Mouse (Mus musculus) stomach, postnatal 0 days (tissue): Measurements from ENCODE around the gene Auts2. TPM values are rescaled to one million over a fixed set of nuclear protein-coding genes. Genes with fewer than 3 reads are reported as not detected.

Experiments used
- ATAC-seq: fragments of 200-750 bp; cut with Nextera tagmentation; 2 replicates; pipeline ENCODE4 v1.8.0; 2017; ENCODE audit not compliant: low FRiP score, low TSS enrichment
- DNase-seq: peaks from one replicate; pipeline ENCODE4 v3.0.0-alpha.2; 2016; ENCODE audit warnings: low spot score
- H3K27ac ChIP-seq: fragments of 300-500 bp; sonication (generic); replicated peaks from 2 replicates; pipeline ENCODE4 v1.5.1; 2014; ENCODE audit warnings: mild to moderate bottlenecking, control low read depth
- H3K27me3 ChIP-seq: fragments of 300-500 bp; sonication (generic); 2 replicates; pipeline ENCODE4 v1.6.1; 2014; ENCODE audit warnings: low read length; ENCODE audit not compliant: control insufficient read depth, insufficient read depth
- H3K36me3 ChIP-seq: fragments of 300-500 bp; sonication (generic); 2 replicates; pipeline ENCODE4 v1.6.1; 2014; ENCODE audit warnings: low read length, mixed read lengths; ENCODE audit not compliant: control insufficient read depth, insufficient read depth
- H3K4me1 ChIP-seq: fragments of 300-500 bp; sonication (generic); replicated peaks from 2 replicates; pipeline ENCODE4 v1.6.1; 2014; ENCODE audit warnings: antibody characterized with exemption; ENCODE audit not compliant: control insufficient read depth, insufficient read depth
- H3K4me2 ChIP-seq: fragments of 300-500 bp; sonication (generic); replicated peaks from 2 replicates; pipeline ENCODE4 v1.6.1; 2014; ENCODE audit warnings: low read depth, mild to moderate bottlenecking, control low read depth, moderate library complexity
- H3K4me3 ChIP-seq: fragments of 300-500 bp; sonication (generic); 2 replicates; pipeline ENCODE4 v1.5.1; 2014; ENCODE audit warnings: low read depth, low read length, control low read depth
- H3K9ac ChIP-seq: fragments of 300-500 bp; sonication (generic); 2 replicates; pipeline ENCODE4 v1.6.1; 2014; ENCODE audit warnings: mild to moderate bottlenecking, low read length, control low read depth, mixed read lengths
- H3K9me3 ChIP-seq: fragments of 300-500 bp; sonication (generic); 2 replicates; pipeline ENCODE4 v1.6.1; 2016; ENCODE audit warnings: low read length; ENCODE audit not compliant: control insufficient read depth
- CTCF ChIP-seq: IDR thresholded peaks from 2 replicates; pipeline ENCODE4 v1.5.1; 2016; ENCODE audit warnings: antibody characterized with exemption, low read depth, mild to moderate bottlenecking, moderate library complexity
- EP300 ChIP-seq: optimal IDR thresholded peaks from 2 replicates; pipeline ENCODE3; 2016; ENCODE audit warnings: antibody characterized with exemption
- WGBS: fragments of 180-500 bp; shearing (Covaris S2); extraction: QIAGEN DNeasy Blood & Tissue Kit; methylation state at CpG from one replicate; pipeline ENCODE4 v1.1.7; 2014; 5-methylcytosine and 5-hydroxymethylcytosine counted together
- polyA plus RNA-seq: library from polyadenylated mRNA; unstranded; fragments of >200 nt; fragmentation: Nextera tagmentation; extraction: Ambion mirVana; gene quantifications from 2 replicates; pipeline ENCODE4 v1.2.1, GENCODE M21; 2015

The Auts2 gene
- polyA plus RNA-seq, 1 experiment from 2014 or later, result 7.3 TPM

- no peak overlapping the region for H3K27ac ChIP-seq
- DNase-seq (no peak), ATAC-seq (peak; percentile 56; the same call in 1 of the 2 replicates)
- H3K27me3 ChIP-seq, result no peaks in the 10 kb centered on the region
- TF ChIP-seq CTCF (no peak), EP300 (no peak)
- 69% methylated on average over 5 of the region's 5 CpGs for WGBS
- no peaks in the 10 kb centered on the region for H3K4me1 ChIP-seq
- H3K4me3 ChIP-seq, result no peak overlapping the region
- H3K36me3 ChIP-seq, result no peaks in the 10 kb centered on the region
- no peak overlapping the region for H3K9ac ChIP-seq
- no peak overlapping the region for H3K4me2 ChIP-seq
- no peaks in the 10 kb centered on the region for H3K9me3 ChIP-seq
Observed at GRCm38 (mm10) chr5:131636431-131636830, 906.7 kb downstream of the Auts2 start.

- no peak for ATAC-seq
- no peak for DNase-seq
- Histone ChIP-seq H3K4me3 (no peak overlapping the region), H3K27ac (no peak overlapping the region), H3K4me1 (no peaks in the 10 kb centered on the region), H3K4me2 (no peak overlapping the region), H3K27me3 (no peaks in the 10 kb centered on the region), H3K36me3 (no peaks in the 10 kb centered on the region), H3K9ac (no peak overlapping the region), H3K9me3 (no peaks in the 10 kb centered on the region)
- 92% methylated on average over 7 of the region's 7 CpGs for WGBS
- TF ChIP-seq EP300, result no peak
- no peak for TF ChIP-seq CTCF
Observed at GRCm38 (mm10) chr5:131634731-131635130, 908.4 kb downstream of the Auts2 start.

- H3K27ac ChIP-seq, result no peak overlapping the region
- no peak overlapping the region for H3K4me3 ChIP-seq
- 34% methylated on average over 4 of the region's 4 CpGs for WGBS
- H3K9ac ChIP-seq, result no peak overlapping the region
- H3K4me2 ChIP-seq, result no peak overlapping the region
- no peaks in the 10 kb centered on the region for H3K36me3 ChIP-seq
- DNase-seq, result no peak
- no peaks in the 10 kb centered on the region for H3K4me1 ChIP-seq
- H3K27me3 ChIP-seq, result no peaks in the 10 kb centered on the region
- TF ChIP-seq EP300 (no peak), CTCF (no peak)
- H3K9me3 ChIP-seq, result no peaks in the 10 kb centered on the region
- ATAC-seq, result no peak
Observed at GRCm38 (mm10) chr5:131631998-131632379, 911.2 kb downstream of the Auts2 start.

- TF ChIP-seq CTCF (no peak), EP300 (no peak)
- Histone ChIP-seq H3K27me3 (no peaks in the 10 kb centered on the region), H3K27ac (no peak overlapping the region), H3K9ac (no peak overlapping the region), H3K36me3 (no peaks in the 10 kb centered on the region), H3K4me3 (no peak overlapping the region), H3K9me3 (no peaks in the 10 kb centered on the region), H3K4me2 (no peak overlapping the region), H3K4me1 (no peaks in the 10 kb centered on the region)
- no peak for DNase-seq
- whole genome bisulfite sequencing, result 62% methylated on average over 12 of the region's 12 CpGs
- ATAC-seq, result no peak
Observed at GRCm38 (mm10) chr5:131631038-131631997, 911.8 kb downstream of the Auts2 start.

GRCm38 (mm10) chr5:131630577-131630976, 912.6 kb downstream of the Auts2 start:
- no peak for TF ChIP-seq CTCF
- no peak for TF ChIP-seq EP300
- H3K9ac ChIP-seq, result no peak overlapping the region
- no peak overlapping the region for H3K4me2 ChIP-seq
- H3K4me3 ChIP-seq, result no peak overlapping the region
- no peaks in the 10 kb centered on the region for H3K36me3 ChIP-seq
- H3K27me3 ChIP-seq, result no peaks in the 10 kb centered on the region
- H3K27ac ChIP-seq, result no peak overlapping the region
- no peaks in the 10 kb centered on the region for H3K9me3 ChIP-seq
- 24% methylated on average over 7 of the region's 7 CpGs for WGBS
- H3K4me1 ChIP-seq, result no peaks in the 10 kb centered on the region
- ATAC-seq (no peak), DNase-seq (no peak)
